Mouse (Mus musculus) neural tube, embryonic 13.5 days (tissue): ENCODE measurements around the gene Ssr1. TPM values are rescaled to one million over a fixed set of nuclear protein-coding genes. Genes with fewer than 3 reads are reported as not detected.

Experiments used
- ATAC-seq: fragments of 200-750 bp; cut with Nextera tagmentation; 2 replicates; pipeline ENCODE4 v1.8.0; 2017; ENCODE audit warnings: low read depth, mild to moderate bottlenecking, moderate TSS enrichment, moderate library complexity
- H3K27ac ChIP-seq: fragments of 300-500 bp; sonication (generic); replicated peaks from 2 replicates; pipeline ENCODE4 v1.5.1; 2015; ENCODE audit warnings: moderate library complexity, mild to moderate bottlenecking, inconsistent platforms
- H3K27me3 ChIP-seq: fragments of 300-500 bp; sonication (generic); 2 replicates; pipeline ENCODE4 v1.6.1; 2015; ENCODE audit warnings: mild to moderate bottlenecking, inconsistent platforms
- H3K36me3 ChIP-seq: fragments of 300-500 bp; sonication (generic); 2 replicates; pipeline ENCODE4 v1.6.1; 2015; ENCODE audit warnings: mild to moderate bottlenecking, inconsistent platforms
- H3K4me1 ChIP-seq: fragments of 300-500 bp; sonication (generic); replicated peaks from 2 replicates; pipeline ENCODE4 v1.6.1; 2015; ENCODE audit warnings: inconsistent platforms
- H3K4me2 ChIP-seq: fragments of 300-500 bp; sonication (generic); 2 replicates; pipeline ENCODE4 v1.6.1; 2015; ENCODE audit warnings: inconsistent platforms, mild to moderate bottlenecking, moderate library complexity
- H3K4me3 ChIP-seq: fragments of 300-500 bp; sonication (generic); 2 replicates; pipeline ENCODE4 v1.5.1; 2015; ENCODE audit warnings: mild to moderate bottlenecking, inconsistent platforms
- H3K9ac ChIP-seq: fragments of 300-500 bp; sonication (generic); 2 replicates; pipeline ENCODE4 v1.6.1; 2015; ENCODE audit warnings: moderate library complexity, mild to moderate bottlenecking, inconsistent platforms
- H3K9me3 ChIP-seq: fragments of 300-500 bp; sonication (generic); 2 replicates; pipeline ENCODE4 v1.6.1; 2016; ENCODE audit warnings: inconsistent platforms
- WGBS: fragments of 180-500 bp; shearing (Covaris S2); methylation state at CpG from one replicate; pipeline ENCODE4 v1.1.7; 2015; 5-methylcytosine and 5-hydroxymethylcytosine counted together
- polyA plus RNA-seq: library from polyadenylated mRNA; unstranded; fragments of >200 nt; fragmentation: Nextera tagmentation; extraction: Ambion mirVana; gene quantifications from 2 replicates; pipeline ENCODE4 v1.2.1, GENCODE M21; 2015

The Ssr1 gene
- polyA plus RNA-seq, 1 experiment from 2014 or later = 60.6 TPM

DNA sequence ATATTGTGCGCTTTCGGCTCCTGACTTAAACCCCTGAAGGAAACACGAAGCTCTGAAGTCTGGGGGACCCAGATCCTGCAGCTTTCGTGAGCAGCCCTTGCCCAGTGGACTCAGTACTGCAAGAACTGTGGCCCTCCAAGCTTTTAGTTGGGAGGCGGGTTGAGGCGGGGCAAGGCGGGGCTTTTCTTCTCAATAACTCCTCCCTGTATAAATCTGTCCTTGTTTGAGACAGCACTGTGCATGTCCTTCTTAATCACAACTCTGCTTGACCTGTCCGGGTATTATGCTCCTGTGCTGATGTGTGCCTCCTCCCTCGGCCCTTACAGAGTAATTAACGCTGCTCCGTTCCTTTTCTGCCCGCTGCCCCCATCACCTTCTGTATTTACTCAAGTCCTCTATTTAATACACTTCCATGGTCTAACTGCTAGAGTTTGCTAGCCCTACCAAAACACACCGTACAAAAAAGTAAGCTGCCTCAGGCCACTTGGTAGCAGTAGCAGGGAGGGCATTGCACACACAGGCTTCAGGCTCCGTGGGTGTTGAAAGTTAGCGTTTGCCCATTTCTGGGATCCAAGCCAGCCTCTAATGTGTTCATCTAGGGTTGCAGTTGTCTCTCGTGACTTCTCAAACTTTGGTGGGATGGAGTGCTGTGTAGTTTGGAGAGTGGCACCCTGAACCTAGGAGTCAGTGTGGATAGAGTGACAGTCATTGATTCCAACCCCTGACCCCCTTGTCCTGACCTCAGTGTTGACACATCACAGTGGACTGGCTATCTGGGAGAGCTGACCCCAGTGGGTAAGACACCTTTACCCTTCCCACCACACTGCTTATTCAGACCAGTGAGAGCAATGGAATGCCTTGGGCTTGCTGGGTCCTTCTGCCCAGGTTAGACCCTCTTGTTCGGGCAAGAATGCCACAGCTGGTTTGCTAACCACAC, 51.8 kb downstream of the Ssr1 start:
- no peak for ATAC-seq
- Histone ChIP-seq H3K36me3 (no peaks in the 10 kb centered on the region), H3K9ac (no peak overlapping the region), H3K27ac (no peak overlapping the region), H3K4me2 (no peak overlapping the region), H3K4me3 (no peak overlapping the region), H3K27me3 (no peaks in the 10 kb centered on the region), H3K4me1 (no peaks in the 10 kb centered on the region), H3K9me3 (peaks cover 15% of the 10 kb centered on the region; the same call in 1 of the 2 replicates)
- WGBS = 66% methylated on average over 17 of the region's 17 CpGs

DNA sequence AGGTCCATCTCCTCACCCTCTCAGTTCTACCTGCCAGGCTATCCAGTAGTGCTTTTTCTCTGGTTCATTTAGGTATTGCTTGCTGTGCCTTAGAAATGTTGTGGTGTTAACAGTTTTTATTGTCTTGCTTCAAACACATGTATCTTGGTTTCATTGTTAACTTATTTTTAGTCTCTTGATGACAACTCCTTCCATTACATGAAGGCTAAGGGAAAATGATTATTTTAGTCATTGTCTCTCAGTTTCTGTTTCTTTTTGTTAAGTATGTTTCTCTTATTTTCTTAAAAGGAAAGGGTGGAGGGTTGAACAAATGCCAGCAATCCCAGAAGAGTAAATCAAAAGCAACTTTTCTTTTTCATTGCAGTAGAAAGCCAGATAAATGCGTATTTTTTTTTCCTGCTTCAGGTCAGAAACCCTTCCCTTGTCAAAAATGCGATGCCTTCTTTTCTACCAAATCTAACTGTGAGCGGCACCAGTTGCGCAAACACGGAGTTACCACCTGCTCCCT, 52.8 kb downstream of the Ssr1 start:
- no peaks in the 10 kb centered on the region for H3K36me3 ChIP-seq
- ATAC-seq = no peak
- no peak overlapping the region for H3K4me3 ChIP-seq
- no peaks in the 10 kb centered on the region for H3K27me3 ChIP-seq
- H3K9me3 ChIP-seq = peaks cover 15% of the 10 kb centered on the region; the same call in 1 of the 2 replicates
- H3K4me1 ChIP-seq = no peaks in the 10 kb centered on the region
- 84% methylated on average over 5 of the region's 5 CpGs for WGBS
- H3K27ac ChIP-seq = no peak overlapping the region
- no peak overlapping the region for H3K4me2 ChIP-seq
- no peak overlapping the region for H3K9ac ChIP-seq

- H3K4me3 ChIP-seq = no peak overlapping the region
- no peaks in the 10 kb centered on the region for H3K27me3 ChIP-seq
- WGBS = 63% methylated on average over 5 of the region's 5 CpGs
- no peaks in the 10 kb centered on the region for H3K36me3 ChIP-seq
- no peak overlapping the region for H3K4me2 ChIP-seq
- H3K4me1 ChIP-seq = no peaks in the 10 kb centered on the region
- no peak for ATAC-seq
- H3K9me3 ChIP-seq = peaks cover 15% of the 10 kb centered on the region; the same call in 1 of the 2 replicates
- H3K27ac ChIP-seq = no peak overlapping the region
- no peak overlapping the region for H3K9ac ChIP-seq
Measured at GRCm38 (mm10) chr13:37940649-37941048, 53.4 kb downstream of the Ssr1 start.

DNA sequence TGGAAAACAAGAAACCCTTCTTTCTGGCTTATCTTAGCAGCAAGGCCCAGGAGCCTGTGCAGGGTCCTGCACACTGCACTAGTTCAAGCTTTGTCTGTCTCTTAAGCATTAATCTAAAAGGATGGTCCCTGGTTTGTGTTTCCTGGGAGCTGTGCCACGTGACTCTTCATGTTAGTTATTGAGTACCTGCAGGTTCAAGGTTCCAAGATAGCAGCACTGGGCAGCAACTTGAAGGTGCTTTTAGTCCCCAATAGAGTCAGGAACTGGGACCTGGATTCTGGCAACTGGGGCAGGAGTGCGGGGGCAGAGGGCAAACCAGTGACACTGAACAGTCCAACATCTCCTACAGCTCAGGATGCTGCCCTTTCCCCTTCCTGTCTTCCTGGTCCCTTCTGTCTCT, 53.9 kb downstream of the Ssr1 start:
- H3K36me3 ChIP-seq = no peaks in the 10 kb centered on the region
- H3K4me1 ChIP-seq = no peaks in the 10 kb centered on the region
- no peak overlapping the region for H3K27ac ChIP-seq
- no peaks in the 10 kb centered on the region for H3K27me3 ChIP-seq
- H3K9ac ChIP-seq = no peak overlapping the region
- H3K4me2 ChIP-seq = no peak overlapping the region
- H3K9me3 ChIP-seq = peaks cover 15% of the 10 kb centered on the region; the same call in 1 of the 2 replicates
- no peak overlapping the region for H3K4me3 ChIP-seq
- no peak for ATAC-seq
- WGBS = 93% methylated on average over 2 of the region's 2 CpGs

GRCm38 (mm10) chr13:37936351-37936750, 57.7 kb downstream of the Ssr1 start:
- Histone ChIP-seq H3K9me3 (peaks cover 15% of the 10 kb centered on the region; the same call in 1 of the 2 replicates), H3K36me3 (0 out of 2 replicates have a peak, but pooled peaks cover 5% of the 10 kb centered on the region), H3K4me3 (no peak overlapping the region), H3K9ac (no peak overlapping the region), H3K4me2 (no peak overlapping the region), H3K27me3 (no peaks in the 10 kb centered on the region), H3K4me1 (no peaks in the 10 kb centered on the region), H3K27ac (no peak overlapping the region)
- no peak for ATAC-seq
- 89% methylated on average over 3 of the region's 3 CpGs for WGBS

DNA sequence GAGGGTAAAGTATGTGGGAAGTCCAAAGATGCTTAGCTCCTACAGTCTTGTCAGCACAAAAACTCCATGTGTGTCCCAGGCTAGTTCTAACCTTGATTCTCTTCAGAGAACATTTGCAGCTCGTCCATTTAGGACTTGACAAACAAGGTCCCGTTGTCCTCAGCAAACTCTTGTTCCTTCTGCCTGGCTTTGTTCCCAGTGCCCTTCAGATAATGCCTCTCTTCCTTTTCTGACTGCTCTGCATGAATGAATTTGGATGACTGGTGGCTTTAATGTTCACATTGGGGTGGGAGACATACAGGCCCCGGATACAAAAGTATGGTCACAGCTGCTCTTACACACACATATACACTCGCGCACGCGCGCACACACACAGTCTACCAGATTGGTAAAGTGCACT, 59.1 kb downstream of the Ssr1 start:
- no peaks in the 10 kb centered on the region for H3K27me3 ChIP-seq
- 74% methylated on average over 8 of the region's 8 CpGs for WGBS
- no peak overlapping the region for H3K9ac ChIP-seq
- H3K4me1 ChIP-seq = no peaks in the 10 kb centered on the region
- no peak overlapping the region for H3K4me2 ChIP-seq
- H3K9me3 ChIP-seq = peaks cover 15% of the 10 kb centered on the region; the same call in 1 of the 2 replicates
- no peak for ATAC-seq
- no peak overlapping the region for H3K27ac ChIP-seq
- H3K36me3 ChIP-seq = 0 out of 2 replicates have a peak, but pooled peaks cover 11% of the 10 kb centered on the region
- H3K4me3 ChIP-seq = no peak overlapping the region

- Histone ChIP-seq H3K4me2 (no peak overlapping the region), H3K27ac (no peak overlapping the region), H3K27me3 (no peaks in the 10 kb centered on the region), H3K4me1 (no peaks in the 10 kb centered on the region), H3K9me3 (peaks cover 10% of the 10 kb centered on the region; the same call in 1 of the 2 replicates), H3K4me3 (no peak overlapping the region), H3K36me3 (0 out of 2 replicates have a peak, but pooled peaks cover 16% of the 10 kb centered on the region), H3K9ac (no peak overlapping the region)
- WGBS = 82% methylated on average over 4 of the region's 4 CpGs
- no peak for ATAC-seq
Measured at GRCm38 (mm10) chr13:37934075-37934474, 59.9 kb downstream of the Ssr1 start.

DNA sequence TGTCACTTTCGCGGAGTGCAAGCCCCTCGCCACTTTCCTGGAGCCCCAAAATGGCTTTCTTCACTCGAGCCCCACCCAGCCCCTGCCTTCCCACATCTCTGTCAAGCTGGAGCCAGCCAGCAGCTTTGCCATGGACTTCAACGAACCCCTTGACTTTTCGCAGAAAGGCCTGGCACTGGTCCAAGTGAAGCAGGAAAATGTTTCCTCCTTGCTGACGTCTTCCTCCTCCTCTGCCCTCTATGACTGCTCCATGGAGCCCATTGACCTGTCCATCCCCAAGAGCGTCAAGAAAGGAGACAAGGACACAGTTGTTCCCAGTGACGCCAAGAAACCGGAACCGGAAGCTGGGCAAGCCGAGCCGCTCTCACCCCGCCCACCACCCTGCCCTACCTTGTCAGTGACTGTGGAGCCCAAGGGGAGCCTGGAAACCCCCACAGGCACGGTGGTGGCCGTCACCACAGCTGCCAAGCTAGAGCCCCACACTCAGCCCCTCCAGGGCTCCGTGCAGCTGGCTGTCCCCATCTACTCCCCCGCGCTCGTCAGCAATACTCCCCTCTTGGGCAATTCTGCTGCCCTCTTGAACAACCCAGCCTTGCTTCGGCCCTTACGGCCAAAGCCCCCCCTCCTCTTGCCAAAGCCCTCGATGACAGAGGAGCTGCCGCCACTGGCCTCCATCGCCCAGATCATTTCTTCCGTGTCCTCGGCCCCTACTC, 62.7 kb downstream of the Ssr1 start:
- H3K9ac ChIP-seq = no peak overlapping the region

GRCm38 (mm10) chr13:37930621-37931020, 63.4 kb downstream of the Ssr1 start:
- 93% methylated on average over 23 of the region's 23 CpGs for WGBS
- Histone ChIP-seq H3K9ac (no peak overlapping the region), H3K27me3 (no peaks in the 10 kb centered on the region), H3K9me3 (no peaks in the 10 kb centered on the region), H3K4me2 (no peak overlapping the region), H3K4me1 (no peaks in the 10 kb centered on the region), H3K4me3 (no peak overlapping the region), H3K27ac (no peak overlapping the region), H3K36me3 (0 out of 2 replicates have a peak, but pooled peaks cover 16% of the 10 kb centered on the region)
- ATAC-seq = no peak

More for the DNA sequence above, 62.7 kb downstream of the Ssr1 start:
- no peaks in the 10 kb centered on the region for H3K4me1 ChIP-seq
- 83% methylated on average over 27 of the region's 27 CpGs for WGBS
- no peak overlapping the region for H3K4me3 ChIP-seq
- no peak overlapping the region for H3K4me2 ChIP-seq
- H3K9me3 ChIP-seq = no peaks in the 10 kb centered on the region
- no peaks in the 10 kb centered on the region for H3K27me3 ChIP-seq
- ATAC-seq = no peak
- H3K36me3 ChIP-seq = 0 out of 2 replicates have a peak, but pooled peaks cover 16% of the 10 kb centered on the region
- no peak overlapping the region for H3K27ac ChIP-seq

GRCm38 (mm10) chr13:37930091-37930490, 63.9 kb downstream of the Ssr1 start:
- Histone ChIP-seq H3K4me2 (no peak overlapping the region), H3K36me3 (0 out of 2 replicates have a peak, but pooled peaks cover 16% of the 10 kb centered on the region), H3K9ac (no peak overlapping the region), H3K9me3 (no peaks in the 10 kb centered on the region), H3K27me3 (no peaks in the 10 kb centered on the region), H3K4me3 (no peak overlapping the region), H3K27ac (no peak overlapping the region), H3K4me1 (no peaks in the 10 kb centered on the region)
- 91% methylated on average over 13 of the region's 13 CpGs for WGBS
- ATAC-seq = no peak

DNA sequence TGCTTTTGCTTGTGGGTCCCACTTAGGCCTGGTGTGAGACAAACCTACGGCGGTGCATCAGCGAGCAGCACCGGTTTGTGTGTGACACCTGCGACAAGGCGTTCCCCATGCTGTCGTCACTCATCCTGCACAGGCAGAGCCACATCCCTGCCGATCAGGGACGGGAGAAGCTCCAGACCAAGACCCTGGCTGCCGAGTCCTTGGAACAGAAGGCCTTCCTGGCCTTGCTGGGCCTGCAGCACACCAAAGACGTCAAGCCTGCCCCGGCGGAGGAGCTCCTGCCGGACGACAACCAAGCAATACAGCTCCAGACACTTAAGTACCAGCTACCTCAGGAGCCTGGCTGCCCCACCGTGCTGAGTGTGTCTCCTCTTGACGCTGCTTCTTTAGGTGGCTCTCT, 64.5 kb downstream of the Ssr1 start:
- Histone ChIP-seq H3K4me2 (no peak overlapping the region), H3K9me3 (no peaks in the 10 kb centered on the region), H3K4me3 (no peak overlapping the region), H3K27me3 (no peaks in the 10 kb centered on the region), H3K36me3 (0 out of 2 replicates have a peak, but pooled peaks cover 16% of the 10 kb centered on the region), H3K4me1 (no peaks in the 10 kb centered on the region), H3K9ac (no peak overlapping the region), H3K27ac (no peak overlapping the region)
- WGBS = 92% methylated on average over 17 of the region's 17 CpGs
- ATAC-seq = no peak

- H3K9me3 ChIP-seq = no peaks in the 10 kb centered on the region
- H3K9ac ChIP-seq = no peak overlapping the region
- ATAC-seq = no peak
- H3K27me3 ChIP-seq = no peaks in the 10 kb centered on the region
- no peak overlapping the region for H3K4me2 ChIP-seq
- 0 out of 2 replicates have a peak, but pooled peaks cover 11% of the 10 kb centered on the region for H3K36me3 ChIP-seq
- WGBS = 93% methylated on average over 3 of the region's 3 CpGs
- no peak overlapping the region for H3K4me3 ChIP-seq
- H3K27ac ChIP-seq = no peak overlapping the region
- H3K4me1 ChIP-seq = no peaks in the 10 kb centered on the region
Measured at GRCm38 (mm10) chr13:37926394-37926793, 67.6 kb downstream of the Ssr1 start.
